Mouse (Mus musculus) thymus, adult 2 months (tissue): ENCODE data around the gene Mfap2.

ENCODE experiments used
- CTCF ChIP-seq: fragments of 200-500 bp; IDR thresholded peaks from 2 replicates; pipeline ENCODE4 v1.5.1; 2012; ENCODE audit warnings: mild to moderate bottlenecking, control low read depth, low read length, moderate library complexity, borderline replicate concordance; ENCODE audit not compliant: control insufficient read depth, poor library complexity, insufficient read depth; ENCODE audit errors: extremely low read depth
- POLR2A ChIP-seq: fragments of 200-500 bp; IDR thresholded peaks from 2 replicates; pipeline ENCODE4 v1.6.1; 2012; ENCODE audit warnings: mild to moderate bottlenecking, low read length, control low read depth, moderate library complexity; ENCODE audit not compliant: control insufficient read depth, poor library complexity, insufficient read depth; ENCODE audit errors: extremely low read depth

DNA sequence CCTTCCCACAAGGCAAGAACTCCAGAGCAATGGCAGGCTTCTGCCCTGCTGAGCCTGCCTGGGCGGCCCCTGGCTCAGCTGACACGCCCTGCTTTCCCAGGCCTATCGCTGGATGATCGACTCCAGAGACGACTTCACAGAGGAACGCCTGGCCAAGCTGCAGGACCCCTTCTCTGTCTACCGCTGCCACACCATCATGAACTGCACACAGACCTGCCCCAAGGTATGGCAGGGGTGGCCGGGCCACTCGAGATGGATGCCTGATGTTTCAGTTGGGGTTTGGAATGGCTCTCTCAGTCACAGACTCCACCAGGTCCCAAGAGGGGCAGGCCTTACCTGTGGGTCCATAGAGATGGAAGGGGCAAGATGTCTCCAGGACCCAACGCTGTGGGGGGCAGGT is 32.9 kb upstream of the Mfap2 start:
- TF ChIP-seq POLR2A: no peak
- no peak for TF ChIP-seq CTCF
